Comparison of ENCODE assay signal across 14 mouse cellular contexts in genomic region chr13:107767262-107767624, GRCm38 (mm10).
DNase-seq lines count a peak whose midpoint lies in the region; ATAC-seq lines count a peak whose summit lies in the region.
"Had no signal": no experiment of that assay in that cellular context is flagged by ENCODE, and none has a peak within 500 bp of the region (broad histone marks: within the 10 kb centered on the region; RNA-seq: fewer than 3 reads in every experiment).

No protein-coding gene starts in this region.

- DNase-seq in hindbrain, embryonic 11.5 days (ENCODE audit: low spot score), result peak; percentile 18
- DNase-seq in hindbrain, embryonic 10.5 days (ENCODE audit: low spot score), result no peak
- peak; percentile 65 for DNase-seq in forelimb bud, embryonic 11.5 days (ENCODE audit: low read depth, low spot score)
- peak; percentile 72 for DNase-seq in midbrain, embryonic 14.5 days
- no peak for DNase-seq in adrenal gland, adult 18-20 months (ENCODE audit: low spot score in 2 of 2)
- no peak for DNase-seq in lung, postnatal 4 days
- DNase-seq: kidney, adult 11 months; layer of hippocampus, adult 9-11 months; spleen, adult 18-20 months had no signal

- no peak overlapping the region for H3K9ac ChIP-seq in hindbrain, embryonic 11.5 days (ENCODE audit: low read depth, low read length)
- H3K9ac ChIP-seq in forebrain, embryonic 12.5 days, result no peak overlapping the region
- no peak overlapping the region for H3K9ac ChIP-seq in midbrain, embryonic 14.5 days (replicated peaks; ENCODE audit: low read length)
- H3K9ac ChIP-seq: embryonic facial prominence, embryonic 13.5 days; limb, embryonic 12.5 days; lung, embryonic 15.5 days had no signal

- H3K9me3 ChIP-seq in hindbrain, embryonic 11.5 days (ENCODE audit: control insufficient read depth, low read length), result no peaks in the 10 kb centered on the region
- no peaks in the 10 kb centered on the region for H3K9me3 ChIP-seq in hindbrain, embryonic 10.5 days
- no peaks in the 10 kb centered on the region for H3K9me3 ChIP-seq in forebrain, embryonic 12.5 days
- H3K9me3 ChIP-seq in midbrain, embryonic 14.5 days (ENCODE audit: control insufficient read depth, low read length), result no peaks in the 10 kb centered on the region
- H3K9me3 ChIP-seq: embryonic facial prominence, embryonic 13.5 days; limb, embryonic 12.5 days; lung, embryonic 15.5 days had no signal

- 0 out of 2 replicates have a peak, but pooled peaks cover 2% of the 10 kb centered on the region for H3K36me3 ChIP-seq in hindbrain, embryonic 11.5 days (ENCODE audit: control insufficient read depth, insufficient read depth, low read length)
- peaks cover 67% of the 10 kb centered on the region for H3K36me3 ChIP-seq in hindbrain, embryonic 10.5 days
- peaks cover 5% of the 10 kb centered on the region for H3K36me3 ChIP-seq in forebrain, embryonic 12.5 days (replicated peaks)
- H3K36me3 ChIP-seq in midbrain, embryonic 14.5 days (ENCODE audit: control insufficient read depth, insufficient read depth, low read length), result peaks cover 17% of the 10 kb centered on the region

- 61% methylated on average over 2 of the region's 2 CpGs for WGBS in hindbrain, embryonic 11.5 days
- 55% methylated on average over 2 of the region's 2 CpGs for WGBS in hindbrain, embryonic 10.5 days
- 6% methylated on average over 2 of the region's 2 CpGs for WGBS in forebrain, embryonic 12.5 days
- WGBS in midbrain, embryonic 14.5 days, result 10% methylated on average over 2 of the region's 2 CpGs

- H3K4me2 ChIP-seq in hindbrain, embryonic 11.5 days (replicated peaks; ENCODE audit: low read depth, low read length), result no peak overlapping the region
- no peak overlapping the region for H3K4me2 ChIP-seq in forebrain, embryonic 12.5 days
- H3K4me2 ChIP-seq in midbrain, embryonic 14.5 days (ENCODE audit: low read length), result no peak overlapping the region
- H3K4me2 ChIP-seq: embryonic facial prominence, embryonic 13.5 days; limb, embryonic 12.5 days; lung, embryonic 15.5 days had no signal

- H3K27ac ChIP-seq in hindbrain, embryonic 11.5 days (ENCODE audit: low read depth, low read length), result 0 out of 2 replicates have a peak overlapping the region, but pooled peaks have one; percentile 11
- H3K27ac ChIP-seq in hindbrain, embryonic 10.5 days, result no peak overlapping the region
- peak overlapping the region; percentile 67; the same call in 1 of the 2 replicates for H3K27ac ChIP-seq in forebrain, embryonic 12.5 days
- H3K27ac ChIP-seq in midbrain, embryonic 14.5 days (replicated peaks; ENCODE audit: low read depth, low read length), result peak overlapping the region; percentile 43
- H3K27ac ChIP-seq: embryonic facial prominence, embryonic 13.5 days; limb, embryonic 12.5 days; lung, embryonic 15.5 days had no signal

- H3K4me3 ChIP-seq in hindbrain, embryonic 11.5 days (ENCODE audit: low read depth, low read length), result no peak overlapping the region
- H3K4me3 ChIP-seq in hindbrain, embryonic 10.5 days, result no peak overlapping the region
- no peak overlapping the region for H3K4me3 ChIP-seq in forebrain, embryonic 12.5 days (replicated peaks)
- no peak overlapping the region for H3K4me3 ChIP-seq in midbrain, embryonic 14.5 days (replicated peaks; ENCODE audit: low read depth, low read length)
- H3K4me3 ChIP-seq: embryonic facial prominence, embryonic 13.5 days; limb, embryonic 12.5 days; lung, embryonic 15.5 days had no signal

- H3K4me1 ChIP-seq in hindbrain, embryonic 11.5 days (replicated peaks; ENCODE audit: control insufficient read depth, insufficient read depth, low read length), result no peaks in the 10 kb centered on the region
- peaks cover 10% of the 10 kb centered on the region; the same call in 1 of the 2 replicates for H3K4me1 ChIP-seq in hindbrain, embryonic 10.5 days (replicated peaks)
- peaks cover 20% of the 10 kb centered on the region for H3K4me1 ChIP-seq in forebrain, embryonic 12.5 days
- H3K4me1 ChIP-seq in midbrain, embryonic 14.5 days (ENCODE audit: control insufficient read depth, insufficient read depth, low read length), result peaks cover 20% of the 10 kb centered on the region
- H3K4me1 ChIP-seq: lung, embryonic 15.5 days had no signal

- peak; percentile 85 for ATAC-seq in hindbrain, embryonic 11.5 days (ENCODE audit: low FRiP score)
- ATAC-seq in forebrain, embryonic 12.5 days (ENCODE audit: low FRiP score), result peak; percentile 93
- ATAC-seq in midbrain, embryonic 14.5 days (ENCODE audit: low FRiP score, low TSS enrichment), result peak; percentile 71; the same call in 1 of the 2 replicates
- no peak for ATAC-seq in granulocyte monocyte progenitor cell, adult 5-6 weeks (replicated peaks; ENCODE audit: poor library complexity, severe bottlenecking)

- H3K27me3 ChIP-seq in hindbrain, embryonic 11.5 days (ENCODE audit: control insufficient read depth, insufficient read depth, low read length), result no peaks in the 10 kb centered on the region
- no peaks in the 10 kb centered on the region for H3K27me3 ChIP-seq in hindbrain, embryonic 10.5 days (ENCODE audit: insufficient read depth, poor library complexity, severe bottlenecking)
- H3K27me3 ChIP-seq in forebrain, embryonic 12.5 days, result peaks cover 11% of the 10 kb centered on the region
- no peaks in the 10 kb centered on the region for H3K27me3 ChIP-seq in midbrain, embryonic 14.5 days (ENCODE audit: control insufficient read depth, insufficient read depth, low read length)
- H3K27me3 ChIP-seq: embryonic facial prominence, embryonic 13.5 days; lung, embryonic 15.5 days had no signal

Comparison
In these comparisons a context has a peak if more than half of its experiments do, and no peak if none do; other contexts are left out.
1. DNase-seq: peak in hindbrain, embryonic 11.5 days (single experiment), forelimb bud, embryonic 11.5 days (single experiment) and midbrain, embryonic 14.5 days (single experiment); none in hindbrain, embryonic 10.5 days (single experiment), adrenal gland, adult 18-20 months (0 of 2) and lung, postnatal 4 days (0 of 2).